In genomic region chr8:13240691-13241090, GRCm38 (mm10) we compare ENCODE assay signal across 15 mouse cellular contexts. TPM values are rescaled to one million over a fixed set of nuclear protein-coding genes. Genes with fewer than 3 reads are reported as not detected.
DNase-seq lines count a peak whose midpoint lies in the region; ATAC-seq and TF ChIP-seq lines count a peak whose summit lies in the region.
"Had no signal": no experiment of that assay in that cellular context is flagged by ENCODE, and none has a peak within 500 bp of the region (broad histone marks: within the 10 kb centered on the region; RNA-seq: fewer than 3 reads in every experiment).

No protein-coding gene starts in this region.

- no peak for ATAC-seq in heart, embryonic 12.5 days (ENCODE audit: insufficient number of reproducible peaks, low FRiP score)
- ATAC-seq in heart, embryonic 16.5 days (replicated peaks; ENCODE audit: extremely low read depth, insufficient read depth, low FRiP score): no peak; the same call in 1 of the 2 replicates
- ATAC-seq in lung, postnatal 0 days: peak; percentile 69
- ATAC-seq in intestine, postnatal 0 days: no peak
- ATAC-seq: forebrain, embryonic 14.5 days; midbrain, embryonic 13.5 days had no signal

- peak overlapping the region; percentile 80 for H3K27ac ChIP-seq in heart, adult 2 months
- H3K27ac ChIP-seq in heart, embryonic 12.5 days (ENCODE audit: poor library complexity, severe bottlenecking): no peak overlapping the region
- H3K27ac ChIP-seq in brown adipose tissue, adult 24 weeks (replicated peaks; ENCODE audit: low read depth, low read length): peak overlapping the region; percentile 45; the same call in 1 of the 2 replicates
- peak overlapping the region; percentile 37 for H3K27ac ChIP-seq in heart, embryonic 16.5 days (ENCODE audit: low read length)
- no peak overlapping the region for H3K27ac ChIP-seq in lung, postnatal 0 days (ENCODE audit: low read length)
- no peak overlapping the region for H3K27ac ChIP-seq in intestine, postnatal 0 days (ENCODE audit: low read depth, low read length)
- H3K27ac ChIP-seq: hindbrain, embryonic 15.5 days; left cerebral cortex, adult 2 months; midbrain, embryonic 13.5 days had no signal

- no peak overlapping the region for H3K4me3 ChIP-seq in heart, adult 2 months
- H3K4me3 ChIP-seq in heart, embryonic 12.5 days: no peak overlapping the region
- no peak overlapping the region for H3K4me3 ChIP-seq in brown adipose tissue, adult 24 weeks (ENCODE audit: insufficient read depth, low read depth, low read length)
- H3K4me3 ChIP-seq in heart, embryonic 16.5 days (ENCODE audit: low read length): no peak overlapping the region
- H3K4me3 ChIP-seq in lung, postnatal 0 days (ENCODE audit: low read depth, low read length): no peak overlapping the region
- H3K4me3 ChIP-seq in intestine, postnatal 0 days (ENCODE audit: low read depth, low read length): no peak overlapping the region
- H3K4me3 ChIP-seq: hindbrain, embryonic 15.5 days; left cerebral cortex, adult 2 months; midbrain, embryonic 13.5 days had no signal

- no peak overlapping the region for H3K4me2 ChIP-seq in heart, embryonic 12.5 days
- no peak overlapping the region for H3K4me2 ChIP-seq in heart, embryonic 16.5 days (ENCODE audit: low read depth, low read length)
- no peak overlapping the region for H3K4me2 ChIP-seq in lung, postnatal 0 days (replicated peaks; ENCODE audit: low read depth, low read length)
- H3K4me2 ChIP-seq in intestine, postnatal 0 days (replicated peaks; ENCODE audit: low read depth): no peak overlapping the region
- H3K4me2 ChIP-seq: hindbrain, embryonic 15.5 days; midbrain, embryonic 13.5 days had no signal

- no peaks in the 10 kb centered on the region for H3K79me2 ChIP-seq in heart, adult 2 months (replicated peaks; ENCODE audit: control insufficient read depth, insufficient read depth, low read length)

- intact Hi-C loops in heart, adult 2 months (cut with DNase I): no loop called here
- intact Hi-C loops in left cerebral cortex, postnatal 10 days (cut with DNase I): no loop called here

- H3K9ac ChIP-seq in heart, adult 2 months (ENCODE audit: low read depth, low read length): no peak overlapping the region
- no peak overlapping the region for H3K9ac ChIP-seq in heart, embryonic 12.5 days
- H3K9ac ChIP-seq in heart, embryonic 16.5 days (ENCODE audit: low read length): peak overlapping the region; percentile 26
- H3K9ac ChIP-seq in lung, postnatal 0 days (replicated peaks; ENCODE audit: low read depth): no peak overlapping the region
- H3K9ac ChIP-seq in intestine, postnatal 0 days (ENCODE audit: low read depth, low read length): no peak overlapping the region
- H3K9ac ChIP-seq: hindbrain, embryonic 15.5 days; midbrain, embryonic 13.5 days had no signal

- H3K4me1 ChIP-seq in heart, adult 2 months (ENCODE audit: control insufficient read depth, insufficient read depth, low read length): peaks cover 7% of the 10 kb centered on the region; the same call in 1 of the 2 replicates
- H3K4me1 ChIP-seq in heart, embryonic 12.5 days (replicated peaks): peaks cover 41% of the 10 kb centered on the region
- no peaks in the 10 kb centered on the region; the same call in 1 of the 2 replicates for H3K4me1 ChIP-seq in brown adipose tissue, adult 24 weeks (ENCODE audit: control insufficient read depth, insufficient read depth, insufficient read length, low read length)
- H3K4me1 ChIP-seq in heart, embryonic 16.5 days (ENCODE audit: control insufficient read depth, insufficient read depth, low read length): peaks cover 18% of the 10 kb centered on the region
- H3K4me1 ChIP-seq in lung, postnatal 0 days (ENCODE audit: insufficient read depth, low read depth, low read length): no peaks in the 10 kb centered on the region
- no peaks in the 10 kb centered on the region for H3K4me1 ChIP-seq in intestine, postnatal 0 days (replicated peaks; ENCODE audit: control insufficient read depth, insufficient read depth, low read length)
- H3K4me1 ChIP-seq: hindbrain, embryonic 15.5 days; midbrain, embryonic 13.5 days had no signal

- H3K36me3 ChIP-seq in heart, adult 2 months (ENCODE audit: control insufficient read depth, insufficient read depth, low read length): 0 out of 2 replicates have a peak, but pooled peaks cover 3% of the 10 kb centered on the region
- H3K36me3 ChIP-seq in heart, embryonic 12.5 days: peaks cover 67% of the 10 kb centered on the region
- peaks cover 27% of the 10 kb centered on the region for H3K36me3 ChIP-seq in heart, embryonic 16.5 days (ENCODE audit: control insufficient read depth, insufficient read depth)
- H3K36me3 ChIP-seq in lung, postnatal 0 days (ENCODE audit: insufficient read depth, low read length): no peaks in the 10 kb centered on the region
- H3K36me3 ChIP-seq in intestine, postnatal 0 days (ENCODE audit: control insufficient read depth, insufficient read depth): no peaks in the 10 kb centered on the region
- H3K36me3 ChIP-seq: G1E; hindbrain, embryonic 15.5 days; midbrain, embryonic 13.5 days had no signal

- no peak for TF ChIP-seq CTCF in heart, adult 2 months (IDR thresholded peaks at IDR 0.05)
- no peak for TF ChIP-seq CTCF in lung, postnatal 0 days (IDR thresholded peaks at IDR 0.05)
- no peak for TF ChIP-seq CTCF in intestine, postnatal 0 days (IDR thresholded peaks at IDR 0.05; ENCODE audit: low read depth)

- TF ChIP-seq POLR2A in heart, adult 2 months (IDR thresholded peaks at IDR 0.05; ENCODE audit: insufficient read depth, low read depth, low read length): no peak

- no peaks in the 10 kb centered on the region for H3K27me3 ChIP-seq in heart, adult 2 months (ENCODE audit: control insufficient read depth, insufficient read depth, low read length)
- H3K27me3 ChIP-seq in heart, embryonic 12.5 days (replicated peaks): no peaks in the 10 kb centered on the region; the same call in 1 of the 2 replicates
- no peaks in the 10 kb centered on the region for H3K27me3 ChIP-seq in heart, embryonic 16.5 days (ENCODE audit: control insufficient read depth, insufficient read depth, low read length)
- no peaks in the 10 kb centered on the region for H3K27me3 ChIP-seq in lung, postnatal 0 days (replicated peaks; ENCODE audit: insufficient read depth, low read length)
- H3K27me3 ChIP-seq in intestine, postnatal 0 days (replicated peaks; ENCODE audit: control insufficient read depth, insufficient read depth, low read length): no peaks in the 10 kb centered on the region
- H3K27me3 ChIP-seq: hindbrain, embryonic 15.5 days; midbrain, embryonic 13.5 days had no signal

- DNase-seq in heart, adult 2 months: peak; percentile 51 to 74
- DNase-seq in lung, postnatal 0 days (ENCODE audit: low spot score): peak; percentile 38
- no peak for DNase-seq in left cerebral cortex, postnatal 10 days (ENCODE audit: extremely low spot score in 1 of 2, low spot score in 2 of 2)
- DNase-seq: cerebellum, adult 2 months; gastrocnemius, postnatal 25 days; right cerebral cortex, postnatal 25 days had no signal

- TF ChIP-seq EP300 in heart, adult 2 months (IDR thresholded peaks at IDR 0.05; ENCODE audit: insufficient read depth, low read depth, low read length): peak; percentile 91
- TF ChIP-seq EP300 in lung, postnatal 0 days (IDR thresholded peaks at IDR 0.05): no peak

- 49% methylated on average over 7 of the region's 7 CpGs for WGBS in heart, adult 2 months
- 75% methylated on average over 7 of the region's 7 CpGs for WGBS in heart, embryonic 12.5 days
- WGBS in heart, embryonic 16.5 days: 54% methylated on average over 7 of the region's 7 CpGs
- 46% methylated on average over 7 of the region's 7 CpGs for WGBS in lung, postnatal 0 days
- 75% methylated on average over 7 of the region's 7 CpGs for WGBS in intestine, postnatal 0 days

- H3K9me3 ChIP-seq in heart, embryonic 12.5 days (replicated peaks): no peaks in the 10 kb centered on the region
- H3K9me3 ChIP-seq in heart, embryonic 16.5 days (replicated peaks; ENCODE audit: control insufficient read depth, low read length): no peaks in the 10 kb centered on the region
- H3K9me3 ChIP-seq in lung, postnatal 0 days (ENCODE audit: low read length): no peaks in the 10 kb centered on the region
- H3K9me3 ChIP-seq in intestine, postnatal 0 days (ENCODE audit: control insufficient read depth): no peaks in the 10 kb centered on the region
- H3K9me3 ChIP-seq: G1E; hindbrain, embryonic 15.5 days; midbrain, embryonic 13.5 days had no signal

RNA-seq across cellular contexts. Expression of gene Adprhl1, which starts 13.3 kb away (rescaled TPM):
- 100 to 1,000 TPM; 587 to 599 TPM for total RNA-seq in heart, adult 2 months (2021)
- 371 and 464 TPM in 2 replicates for polyA plus RNA-seq in heart, adult 2 months (2012; rRNA removed)
- polyA plus RNA-seq in heart, embryonic 12.5 days (2016; fragmentation: Nextera tagmentation; extraction: Ambion mirVana): 167 and 180 TPM in 2 replicates
- 15.6 and 22.8 TPM in 2 replicates for polyA plus RNA-seq in brown adipose tissue, adult 24 weeks (2012; ENCODE audit: insufficient read depth, insufficient read length, missing spikeins)
- polyA plus RNA-seq in heart, embryonic 16.5 days (2015; fragmentation: Nextera tagmentation; extraction: Ambion mirVana): 250 and 252 TPM in 2 replicates
- 0.93 and 1.0 TPM in 2 replicates for polyA plus RNA-seq in lung, postnatal 0 days (2015; fragmentation: Nextera tagmentation; extraction: Ambion mirVana)
- 1 to 10 TPM; 1.3 to 1.9 TPM for total RNA-seq in left cerebral cortex, postnatal 10 days (2021)
- 0.48 TPM in 1 of 2 replicates, not detected in the other for polyA plus RNA-seq in intestine, postnatal 0 days (2015; fragmentation: Nextera tagmentation; extraction: Ambion mirVana)
- polyA plus RNA-seq: forebrain, embryonic 14.5 days; G1E had no signal

RNA-seq across cellular contexts. Expression of gene Grtp1, which starts 40.3 kb away (rescaled TPM):
- 1 to 10 TPM; 3.9 to 5.1 TPM for total RNA-seq in heart, adult 2 months (2021)
- polyA plus RNA-seq in heart, adult 2 months (2012; rRNA removed): 3.8 and 5.6 TPM in 2 replicates
- polyA plus RNA-seq in heart, embryonic 12.5 days (2016; fragmentation: Nextera tagmentation; extraction: Ambion mirVana): 19.8 and 22.7 TPM in 2 replicates
- polyA plus RNA-seq in brown adipose tissue, adult 24 weeks (2012; ENCODE audit: insufficient read depth, insufficient read length, missing spikeins): 33.7 and 45.2 TPM in 2 replicates
- 11.0 and 12.2 TPM in 2 replicates for polyA plus RNA-seq in heart, embryonic 16.5 days (2015; fragmentation: Nextera tagmentation; extraction: Ambion mirVana)
- 2.0 and 2.5 TPM in 2 replicates for polyA plus RNA-seq in lung, postnatal 0 days (2015; fragmentation: Nextera tagmentation; extraction: Ambion mirVana)
- total RNA-seq in left cerebral cortex, postnatal 10 days (2021): 1 to 10 TPM; 4.9 to 6.4 TPM
- polyA plus RNA-seq in intestine, postnatal 0 days (2015; fragmentation: Nextera tagmentation; extraction: Ambion mirVana): 110 and 113 TPM in 2 replicates

RNA-seq across cellular contexts. Expression of gene Dcun1d2, which starts 47.2 kb away (rescaled TPM):
- total RNA-seq in heart, adult 2 months (2021): 10 to 100 TPM; 63.1 to 64.6 TPM
- polyA plus RNA-seq in heart, adult 2 months (2012; rRNA removed): 52.1 and 74.2 TPM in 2 replicates
- 28.3 and 29.6 TPM in 2 replicates for polyA plus RNA-seq in heart, embryonic 12.5 days (2016; fragmentation: Nextera tagmentation; extraction: Ambion mirVana)
- 21.1 and 24.8 TPM in 2 replicates for polyA plus RNA-seq in brown adipose tissue, adult 24 weeks (2012; ENCODE audit: insufficient read depth, insufficient read length, missing spikeins)
- polyA plus RNA-seq in heart, embryonic 16.5 days (2015; fragmentation: Nextera tagmentation; extraction: Ambion mirVana): 32.2 and 32.6 TPM in 2 replicates
- polyA plus RNA-seq in lung, postnatal 0 days (2015; fragmentation: Nextera tagmentation; extraction: Ambion mirVana): 14.5 TPM in 2 replicates
- total RNA-seq in left cerebral cortex, postnatal 10 days (2021): 10 to 100 TPM; 24.7 to 26.9 TPM
- 7.3 and 7.9 TPM in 2 replicates for polyA plus RNA-seq in intestine, postnatal 0 days (2015; fragmentation: Nextera tagmentation; extraction: Ambion mirVana)

RNA-seq across cellular contexts. Expression of gene Tmco3, which starts 47.3 kb away (rescaled TPM):
- 10 to 100 TPM; 24.4 to 29.4 TPM for total RNA-seq in heart, adult 2 months (2021)
- 29.1 and 30.0 TPM in 2 replicates for polyA plus RNA-seq in heart, adult 2 months (2012; rRNA removed)
- 34.5 and 41.2 TPM in 2 replicates for polyA plus RNA-seq in heart, embryonic 12.5 days (2016; fragmentation: Nextera tagmentation; extraction: Ambion mirVana)
- polyA plus RNA-seq in brown adipose tissue, adult 24 weeks (2012; ENCODE audit: insufficient read depth, insufficient read length, missing spikeins): 22.9 and 25.9 TPM in 2 replicates
- polyA plus RNA-seq in heart, embryonic 16.5 days (2015; fragmentation: Nextera tagmentation; extraction: Ambion mirVana): 32.1 and 35.0 TPM in 2 replicates
- polyA plus RNA-seq in lung, postnatal 0 days (2015; fragmentation: Nextera tagmentation; extraction: Ambion mirVana): 26.1 and 30.3 TPM in 2 replicates
- total RNA-seq in left cerebral cortex, postnatal 10 days (2021): 10 to 100 TPM; 43.2 to 45.2 TPM
- polyA plus RNA-seq in intestine, postnatal 0 days (2015; fragmentation: Nextera tagmentation; extraction: Ambion mirVana): 18.5 and 22.2 TPM in 2 replicates

Comparison
In these comparisons a context has a peak if more than half of its experiments do, and no peak if none do; other contexts are left out.
1. H3K27ac ChIP-seq: peak in heart, adult 2 months (single experiment), brown adipose tissue, adult 24 weeks (single experiment) and heart, embryonic 16.5 days (single experiment); none in heart, embryonic 12.5 days (single experiment), lung, postnatal 0 days (single experiment) and intestine, postnatal 0 days (single experiment).
2. DNase-seq: peak in heart, adult 2 months (2 of 2) and lung, postnatal 0 days (single experiment); none in left cerebral cortex, postnatal 10 days (0 of 2).